Mouse (Mus musculus) cerebellum, adult 2 months (tissue): Measurements from ENCODE around the gene Adora1.

ENCODE experiments used
- CTCF ChIP-seq: fragments of 200-500 bp; IDR thresholded peaks from 2 replicates; pipeline ENCODE4 v1.5.1; 2011; ENCODE audit warnings: low read depth, mild to moderate bottlenecking, control low read depth, low read length, moderate library complexity, borderline replicate concordance; ENCODE audit not compliant: insufficient read depth
- POLR2A ChIP-seq: fragments of 200-500 bp; IDR thresholded peaks from 2 replicates; pipeline ENCODE4 v1.6.1; 2011; ENCODE audit warnings: low read length, control low read depth, borderline replicate concordance; ENCODE audit not compliant: insufficient read depth

- TF ChIP-seq POLR2A (no peak; the same call in 1 of the 2 replicates), CTCF (no peak)
These were observed 4.5 kb downstream of the Adora1 start for GRCm38 (mm10) chr1:134230638-134231228.
